Mouse (Mus musculus) olfactory bulb, adult 2 months (tissue): ENCODE data around the gene Pan2.
"Not testable (repeated sequence)": the region's sequence is repeated elsewhere in the genome, so short reads cannot be mapped to it uniquely, and the experiment has no call there.

Experiments used
- CTCF ChIP-seq: fragments of 200-500 bp; IDR thresholded peaks from 2 replicates; pipeline ENCODE4 v1.5.1; 2012; ENCODE audit warnings: low read depth, mild to moderate bottlenecking, low read length, moderate library complexity; ENCODE audit not compliant: insufficient read depth
- POLR2A ChIP-seq: fragments of 200-500 bp; IDR thresholded peaks from 2 replicates; pipeline ENCODE4 v1.6.1; 2012; ENCODE audit warnings: mild to moderate bottlenecking, low read depth, low read length, moderate library complexity; ENCODE audit not compliant: insufficient read depth

- not testable (repeated sequence) for TF ChIP-seq CTCF, POLR2A
Measured at GRCm38 (mm10) chr10:128332358-128333249, 29.5 kb downstream of the Pan2 start.
